Mouse (Mus musculus) R1 (cell line): Measurements from ENCODE around the gene Fblim1.

Experiments
- DNase-seq: peaks from one replicate; pipeline ENCODE4 v3.0.0-alpha.2; 2018; ENCODE audit warnings: low read depth, low spot score

Fblim1 gene

DNA sequence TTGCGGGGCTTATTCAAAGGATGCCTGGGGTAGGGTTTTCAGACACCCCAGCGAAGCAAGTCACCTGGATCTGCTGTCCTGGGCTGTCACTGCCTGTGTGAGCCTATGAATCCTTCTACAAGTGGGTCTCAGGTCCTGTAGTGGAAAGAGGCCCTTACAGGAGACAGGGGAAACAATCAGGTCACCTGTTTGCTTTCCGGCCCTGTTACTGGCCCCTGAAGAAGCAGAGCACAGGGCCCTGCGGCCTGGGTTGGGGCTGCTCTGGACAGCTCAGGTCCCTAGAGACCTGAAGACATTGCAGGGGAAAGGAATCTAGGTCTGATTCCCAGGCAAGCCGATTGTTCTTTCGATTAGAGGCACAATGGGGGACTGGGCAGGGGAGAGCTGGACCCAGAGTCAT, 5.5 kb downstream of the Fblim1 start:
- peak; percentile 41 for DNase-seq

- DNase-seq: peak; percentile 88
Measured at GRCm38 (mm10) chr4:141599251-141600141, 6.4 kb downstream of the Fblim1 start.

- DNase-seq: peak; percentile 78
Measured at GRCm38 (mm10) chr4:141598894-141599250, 7.0 kb downstream of the Fblim1 start.

DNA sequence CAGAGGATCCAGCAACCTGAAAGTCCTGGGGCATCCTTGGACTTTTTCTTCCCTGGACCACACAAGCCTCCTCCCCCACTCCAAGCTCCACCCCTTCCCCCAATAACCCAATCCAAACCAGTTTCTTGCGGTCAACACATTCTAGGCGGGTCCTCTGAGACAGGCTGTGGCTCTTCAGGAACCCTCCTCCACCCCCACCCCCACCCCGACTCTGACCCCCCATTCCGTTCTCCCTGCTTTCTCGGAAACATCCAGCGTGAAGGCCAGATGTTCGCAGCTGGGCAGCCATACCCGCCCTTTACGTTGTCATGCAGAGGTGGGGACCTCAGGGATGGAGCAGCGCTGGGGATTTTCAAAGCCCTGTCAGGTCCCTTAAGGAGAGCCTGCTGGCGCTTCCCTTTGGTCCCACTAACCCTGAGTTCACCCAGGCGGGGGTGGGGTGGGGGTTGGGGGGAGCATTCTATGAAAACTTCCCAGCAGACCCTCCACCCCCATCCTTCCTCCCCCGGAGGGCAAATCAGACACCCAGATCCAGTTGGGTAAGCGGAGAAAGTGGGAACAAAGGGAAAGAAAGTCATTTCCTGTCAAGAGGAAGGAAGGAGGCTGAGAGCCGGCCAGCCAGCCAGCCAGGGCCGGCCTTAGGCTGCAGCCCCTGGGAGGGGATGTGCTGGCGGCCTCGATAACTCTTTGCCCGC, 7.5 kb downstream of the Fblim1 start:
- peak; percentile 97 for DNase-seq

DNA sequence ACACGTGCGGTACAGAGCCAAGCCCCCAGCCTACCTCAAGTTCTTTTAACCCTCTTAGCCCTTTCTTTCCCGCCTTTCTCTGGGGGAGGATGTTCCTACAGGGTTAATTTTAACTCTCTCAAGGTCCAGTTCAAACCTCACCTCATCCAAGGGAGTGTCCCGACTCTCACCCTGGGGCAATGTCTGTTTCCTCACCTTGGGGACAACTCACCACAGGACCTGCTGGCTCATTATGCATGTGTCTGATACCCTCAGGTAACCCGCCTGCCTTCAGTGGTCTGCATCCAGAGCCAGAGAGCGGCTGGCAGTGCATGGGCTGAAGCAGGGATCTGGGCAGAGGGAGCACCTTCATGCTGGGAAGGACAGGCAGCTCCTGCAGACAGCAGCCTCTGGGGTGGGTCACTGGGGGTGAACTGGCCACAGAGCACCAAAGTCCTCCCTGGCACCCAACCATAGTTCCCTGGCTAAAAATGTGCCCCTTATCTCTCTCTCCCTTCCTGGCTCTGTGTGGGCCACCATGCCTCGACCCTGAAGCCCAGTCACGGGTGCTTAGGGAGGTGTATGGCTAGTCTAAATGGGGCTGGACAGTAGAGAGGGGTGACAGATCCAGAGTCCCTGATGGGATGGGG, 9.1 kb downstream of the Fblim1 start:
- DNase-seq: no peak

GRCm38 (mm10) chr4:141595605-141596268, 10.2 kb downstream of the Fblim1 start:
- DNase-seq: peak; percentile 39

GRCm38 (mm10) chr4:141595138-141595537, 10.8 kb downstream of the Fblim1 start:
- no peak for DNase-seq

GRCm38 (mm10) chr4:141591547-141591946, 14.3 kb downstream of the Fblim1 start:
- peak; percentile 81 for DNase-seq

- DNase-seq: no peak
Measured at GRCm38 (mm10) chr4:141583919-141584318, 22.0 kb downstream of the Fblim1 start.

DNA sequence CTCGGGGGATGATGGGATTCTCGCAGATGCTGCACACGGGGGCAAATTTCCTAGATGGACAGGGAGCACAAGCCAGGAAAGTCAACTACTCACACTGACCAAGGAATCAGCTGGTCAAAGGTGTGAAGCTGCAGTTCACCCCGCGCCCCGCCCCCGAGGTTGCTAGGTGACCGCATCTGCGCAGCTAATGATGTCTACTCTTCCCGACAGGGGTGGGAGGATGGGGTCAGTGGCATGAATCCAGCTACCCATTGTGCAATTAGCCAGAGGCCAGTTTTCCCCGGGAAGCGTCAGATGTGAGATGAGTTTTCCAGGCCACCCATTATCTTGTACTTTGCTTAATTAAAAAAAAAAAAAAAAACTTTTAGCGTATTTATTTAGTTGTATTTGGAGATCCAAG, 24.8 kb downstream of the Fblim1 start:
- DNase-seq: peak; percentile 41

- DNase-seq: no peak
Measured at GRCm38 (mm10) chr4:141578833-141579232, 27.1 kb downstream of the Fblim1 start.

DNA sequence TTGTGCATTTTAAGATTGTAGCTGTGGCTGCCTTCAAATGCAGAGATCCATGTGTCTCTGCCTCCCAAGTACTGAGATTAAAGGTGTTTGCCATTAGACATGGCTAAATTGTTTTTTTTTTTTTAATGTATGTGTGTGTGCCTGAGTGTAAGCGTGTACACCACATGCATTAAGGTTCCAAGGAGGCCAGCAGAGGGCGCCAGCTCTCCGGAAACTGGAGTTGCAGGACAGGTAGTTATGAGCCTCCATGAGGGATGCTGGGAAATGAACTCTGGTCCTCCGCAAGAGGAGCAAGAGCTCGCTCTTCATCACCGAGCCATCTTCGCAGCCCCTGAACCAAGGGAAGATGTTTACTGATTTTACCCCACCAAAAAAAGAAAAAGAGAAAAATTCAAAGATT, 29.0 kb downstream of the Fblim1 start:
- peak; percentile 95 for DNase-seq

DNA sequence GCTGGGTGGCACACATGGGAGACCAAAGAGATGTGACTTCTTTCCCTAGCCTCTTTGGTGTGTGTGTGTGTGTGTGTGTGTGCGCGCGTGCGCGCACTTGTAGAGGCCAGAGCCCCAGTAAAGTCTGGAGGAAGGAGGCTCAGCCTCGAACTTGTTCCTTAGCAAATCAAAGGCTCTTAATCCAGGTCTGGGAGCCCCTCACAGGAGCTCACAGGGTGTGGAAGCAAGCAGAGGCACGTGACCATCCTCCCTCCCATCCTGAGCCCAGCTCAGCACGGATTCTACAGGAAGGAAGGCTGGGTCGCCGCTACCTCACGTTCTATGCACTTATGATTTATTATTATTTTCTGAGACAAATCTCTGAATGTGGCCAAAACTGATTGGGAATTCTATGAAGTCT, 29.5 kb downstream of the Fblim1 start:
- DNase-seq: peak; percentile 93

DNA sequence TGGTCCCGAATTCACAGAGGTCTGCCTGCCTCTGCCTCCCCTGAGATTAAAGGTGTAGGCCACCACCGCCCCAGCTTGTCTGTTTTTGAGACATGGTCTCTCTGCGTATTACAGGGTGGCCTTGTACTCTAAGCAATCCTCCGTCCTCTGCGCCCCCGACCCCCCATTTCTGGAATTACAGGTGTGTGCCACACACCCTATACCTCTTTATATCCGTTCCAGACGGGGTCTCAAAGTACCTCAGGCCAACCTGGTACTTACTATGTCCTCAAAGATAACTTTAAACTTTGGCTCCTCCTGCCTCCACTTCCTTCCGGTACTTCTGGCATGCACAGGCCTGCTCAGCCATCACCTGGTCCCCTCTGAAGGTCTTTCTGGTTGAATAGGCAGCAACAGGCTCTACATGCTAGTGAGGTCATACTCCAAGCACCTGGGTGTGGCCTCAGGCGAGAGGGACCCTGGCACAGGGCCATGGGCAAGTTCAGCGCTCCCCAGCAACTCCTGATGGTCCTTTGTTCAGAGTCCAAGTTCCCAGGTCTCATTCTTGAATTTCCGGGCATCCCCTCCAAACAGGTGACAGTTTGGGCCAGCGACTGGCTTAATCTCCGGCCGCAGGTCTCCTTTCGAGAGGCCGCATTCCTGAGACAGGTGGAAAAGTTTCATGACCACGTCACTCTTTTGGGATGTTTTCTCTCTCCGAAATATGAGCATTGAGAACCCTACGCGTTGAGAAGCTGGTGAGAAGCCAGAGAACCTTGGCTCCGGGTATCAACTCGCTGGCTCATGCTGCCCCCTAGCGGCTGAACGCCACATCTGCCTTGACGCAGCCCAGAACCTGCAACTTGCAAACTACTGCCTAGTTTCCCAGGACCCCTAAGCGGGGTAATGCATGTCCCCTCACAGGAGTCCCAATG, 30.9 kb downstream of the Fblim1 start:
- DNase-seq: peak; percentile 94

- peak; percentile 91 for DNase-seq
Measured at GRCm38 (mm10) chr4:141573359-141573966, 32.4 kb downstream of the Fblim1 start.

DNA sequence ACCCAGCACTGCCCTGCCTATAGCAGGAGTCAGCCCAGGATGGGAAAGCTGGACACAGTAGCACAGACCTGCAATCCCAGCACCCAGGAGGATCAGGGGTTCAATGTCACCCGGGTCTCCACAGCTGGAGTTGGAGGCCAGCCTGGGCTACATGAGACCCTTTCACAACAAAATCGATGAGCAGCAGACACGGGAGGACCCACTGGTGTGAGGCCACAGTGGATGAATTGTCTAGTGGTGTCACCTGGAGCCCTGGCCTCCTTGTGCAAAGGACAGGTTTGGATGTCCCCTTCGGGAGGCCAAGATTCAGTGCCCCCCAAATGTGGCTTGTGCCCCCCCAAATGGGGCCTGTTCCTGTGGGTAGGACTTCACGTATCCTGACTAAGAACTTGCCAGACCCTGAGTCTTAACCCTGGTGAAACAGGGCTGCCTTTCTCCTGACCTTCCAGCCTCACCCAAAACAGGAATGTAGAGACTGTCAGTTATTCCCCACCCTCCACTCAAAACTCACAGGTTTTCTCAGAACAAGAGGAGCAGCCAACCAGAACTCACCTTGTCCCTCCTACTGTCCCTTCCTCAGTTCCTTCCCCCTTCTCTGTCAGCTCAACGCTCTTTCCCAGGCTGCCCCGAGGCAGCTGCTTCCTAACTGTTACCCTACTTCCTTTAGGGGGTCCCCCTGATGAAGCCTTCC, 33.1 kb downstream of the Fblim1 start:
- DNase-seq: peak; percentile 98

GRCm38 (mm10) chr4:141571934-141572333, 34.0 kb downstream of the Fblim1 start:
- peak; percentile 95 for DNase-seq

GRCm38 (mm10) chr4:141571337-141571739, 34.6 kb downstream of the Fblim1 start:
- DNase-seq: peak; percentile 81

GRCm38 (mm10) chr4:141570821-141571220, 35.1 kb downstream of the Fblim1 start:
- DNase-seq: peak; percentile 74

GRCm38 (mm10) chr4:141570004-141570403, 35.9 kb downstream of the Fblim1 start:
- peak; percentile 100 for DNase-seq
